Mouse (Mus musculus): ENCODE measurements around the gene Ahcyl1. TPM values are rescaled to one million over a fixed set of nuclear protein-coding genes. Genes with fewer than 3 reads are reported as not detected.

Ahcyl1 gene
- total RNA-seq, 2 experiments from 2014 or later = 79.1 to 91.9 TPM

- no peak for DNase-seq
- intact Hi-C loops (cut with DNase I) = no loop called here
These were observed 10.9 kb upstream of the Ahcyl1 start for GRCm38 (mm10) chr3:107707239-107707638.

DNA sequence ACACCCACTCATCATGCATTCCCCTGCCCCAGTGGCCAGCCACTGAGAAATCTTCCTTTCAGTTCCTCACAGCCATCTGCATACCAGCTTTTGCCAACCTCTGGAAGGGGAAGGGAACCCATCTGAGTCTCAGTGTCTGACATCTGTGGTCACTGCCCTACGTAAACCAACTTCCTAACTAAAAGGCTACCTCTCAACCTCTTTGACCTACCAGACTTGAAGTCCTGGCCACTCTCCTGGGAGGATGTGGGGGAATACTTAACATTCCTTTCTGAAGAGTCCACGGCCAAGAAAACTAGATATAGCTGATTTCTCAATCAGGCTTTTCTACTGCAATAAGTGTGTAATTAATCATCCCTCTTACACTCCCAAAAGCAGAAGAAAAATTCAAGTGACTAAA lies 9.8 kb upstream of the Ahcyl1 start:
- DNase-seq = peak in 1 of 2 experiments; percentile 25
- intact Hi-C loops (cut with DNase I) = no loop called here

GRCm38 (mm10) chr3:107704371-107704705 lies 8.0 kb upstream of the Ahcyl1 start:
- intact Hi-C loops (cut with DNase I) = no loop called here
- peak; percentile 49 to 51 for DNase-seq

GRCm38 (mm10) chr3:107703675-107704370 lies 7.5 kb upstream of the Ahcyl1 start:
- intact Hi-C loops (cut with DNase I) = no loop called here
- DNase-seq = peak; percentile 70 to 73

DNA sequence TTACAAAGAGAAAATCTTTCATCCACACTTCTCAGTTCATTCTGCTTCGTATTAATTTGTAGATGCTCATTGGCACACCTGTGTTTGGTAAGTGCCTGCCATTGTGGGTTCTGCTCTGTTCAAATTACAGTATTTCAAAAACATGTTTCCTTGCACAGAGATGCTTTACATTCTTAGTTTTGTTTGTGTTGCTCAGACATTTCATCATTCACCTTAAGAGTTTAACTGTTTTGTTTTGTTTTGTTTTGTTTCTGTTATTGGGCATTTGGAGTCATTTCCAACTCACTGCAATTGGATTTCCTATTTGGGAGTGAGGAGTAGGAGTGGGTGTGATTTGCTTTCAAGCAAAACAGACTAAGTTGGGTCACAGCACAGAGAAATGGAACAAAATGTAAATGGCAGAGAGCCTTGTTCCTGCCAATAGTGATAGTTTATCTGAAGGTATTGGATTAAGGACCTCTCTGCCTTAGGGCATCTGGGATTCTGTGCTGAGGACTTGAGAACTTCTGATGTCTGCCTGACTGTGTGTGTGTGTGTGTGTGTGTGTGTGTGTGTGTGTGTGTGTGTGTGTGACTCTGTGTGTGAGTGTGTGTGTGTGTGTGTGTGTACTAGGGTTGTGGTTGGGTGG lies 5.5 kb upstream of the Ahcyl1 start:
- intact Hi-C loops (cut with DNase I) = no loop called here
- DNase-seq = no peak

GRCm38 (mm10) chr3:107700625-107701024 lies 4.3 kb upstream of the Ahcyl1 start:
- intact Hi-C loops (cut with DNase I) = no loop called here
- no peak for DNase-seq

DNA sequence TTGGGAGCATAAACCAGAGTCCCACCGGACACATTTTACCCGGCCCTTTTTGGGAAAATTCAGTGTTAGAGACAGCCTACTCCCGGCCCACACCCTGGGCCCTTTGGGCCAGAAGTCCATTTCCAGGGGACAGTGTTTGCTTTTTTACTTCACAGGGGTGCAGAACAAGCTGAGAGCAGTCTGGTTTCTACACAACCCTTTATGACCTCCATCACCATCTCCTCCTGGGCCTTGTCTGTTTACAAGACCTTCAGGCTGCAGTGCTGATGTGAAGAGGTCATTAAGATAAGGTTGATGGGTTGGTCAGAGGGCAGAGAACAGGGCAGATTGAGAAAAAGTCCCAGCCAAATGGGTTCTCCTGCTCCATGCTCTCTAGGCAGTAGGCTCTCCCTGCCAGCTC lies 550 bp upstream of the Ahcyl1 start:
- DNase-seq = no peak
- intact Hi-C loops (cut with DNase I) = loop anchor here (1.0 to 10.0 kb wide), 5 partner anchors 58 to 448 kb away; partner anchors contain the start of gene Gnai3

DNA sequence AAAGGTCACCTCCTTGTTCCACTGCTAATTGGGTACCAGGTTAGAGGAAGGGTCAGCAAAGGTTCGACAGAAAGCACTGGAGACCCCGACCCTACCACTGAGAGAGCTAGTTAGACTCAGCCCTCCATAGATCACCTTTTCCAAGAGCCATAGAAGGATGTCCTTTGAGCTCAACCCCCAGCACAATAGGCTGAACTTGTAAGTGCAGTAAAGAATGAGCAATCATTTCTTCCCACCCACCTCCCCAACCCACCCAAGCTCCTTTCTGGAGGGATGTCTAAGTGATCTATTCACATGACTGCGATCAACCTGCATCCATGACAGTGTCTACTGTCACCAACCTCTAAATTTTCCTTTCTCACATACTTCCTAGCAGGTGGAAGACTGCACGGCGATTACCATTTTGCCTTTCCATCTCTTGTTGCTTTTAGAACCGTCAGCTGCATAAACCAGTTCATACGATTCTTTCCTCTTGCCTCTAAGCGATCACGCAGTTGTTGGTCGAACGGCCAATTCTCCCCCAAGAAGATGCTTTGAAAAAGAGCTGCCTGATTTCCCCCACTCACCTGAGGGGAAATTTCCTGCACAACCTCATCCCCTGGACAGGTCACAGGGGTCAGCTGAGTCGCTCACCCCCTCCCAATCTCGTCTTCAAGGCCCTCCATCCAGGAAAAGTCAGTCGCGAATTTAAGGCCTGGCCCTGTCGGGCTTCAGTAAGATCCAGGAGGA lies 977 bp downstream of the Ahcyl1 start:
- no peak for DNase-seq
- intact Hi-C loops (cut with DNase I) = loop anchor here (5.0 to 10.0 kb wide), 3 partner anchors 222 to 449 kb away; partner anchors contain the start of gene Gnai3

GRCm38 (mm10) chr3:107694256-107694900 lies 2.0 kb downstream of the Ahcyl1 start:
- DNase-seq = no peak
- intact Hi-C loops (cut with DNase I) = loop anchor here (10.0 kb wide), 1 partner anchor 450 kb away; the partner anchor contains the start of gene Gnai3

DNA sequence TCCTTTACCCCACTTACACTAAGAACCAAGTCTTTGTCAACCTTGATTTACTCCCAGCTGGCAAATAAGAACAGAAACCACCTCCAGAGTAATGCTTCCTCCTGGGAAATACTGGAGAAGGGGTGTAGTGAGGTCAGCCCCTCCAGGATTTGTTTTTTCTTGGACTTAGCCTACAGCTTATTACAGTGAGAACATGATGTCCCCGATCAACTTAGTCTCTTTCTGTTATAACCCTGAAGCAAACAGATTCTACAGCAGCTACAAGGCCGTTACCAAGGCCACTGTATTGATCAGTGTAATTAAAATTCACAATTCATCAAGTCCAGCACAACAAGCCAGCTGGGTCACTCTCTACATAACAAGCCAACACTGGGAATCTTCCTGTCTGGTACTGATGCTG lies 6.0 kb downstream of the Ahcyl1 start:
- no peak for DNase-seq

GRCm38 (mm10) chr3:107689245-107689644 lies 7.1 kb downstream of the Ahcyl1 start:
- DNase-seq = no peak
- intact Hi-C loops (cut with DNase I) = no loop called here

More for the DNA sequence above, 6.0 kb downstream of the Ahcyl1 start:
- intact Hi-C loops (cut with DNase I) = loop anchor here (10.0 kb wide), 1 partner anchor 454 kb away; the partner anchor contains the start of gene Gnai3

DNA sequence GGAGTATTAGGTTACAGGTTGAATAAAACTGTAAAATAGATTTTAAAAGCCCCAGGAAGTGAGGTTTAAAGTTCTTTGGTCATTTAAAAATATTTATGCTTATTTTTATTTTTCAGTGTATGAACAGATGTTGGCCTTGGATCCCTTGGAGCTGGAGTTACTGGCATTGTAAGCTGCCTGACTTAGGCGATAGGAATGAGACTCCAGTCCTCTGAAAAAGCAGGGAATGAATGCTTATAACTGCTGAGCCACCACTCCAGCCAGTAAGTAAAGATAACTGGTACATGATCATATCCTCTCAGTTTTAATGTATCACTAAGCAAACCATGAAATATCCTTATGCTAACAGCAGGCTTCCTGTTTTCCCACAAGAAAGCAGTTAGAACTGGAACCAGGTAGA lies 8.1 kb downstream of the Ahcyl1 start:
- no peak for DNase-seq
- intact Hi-C loops (cut with DNase I) = no loop called here

DNA sequence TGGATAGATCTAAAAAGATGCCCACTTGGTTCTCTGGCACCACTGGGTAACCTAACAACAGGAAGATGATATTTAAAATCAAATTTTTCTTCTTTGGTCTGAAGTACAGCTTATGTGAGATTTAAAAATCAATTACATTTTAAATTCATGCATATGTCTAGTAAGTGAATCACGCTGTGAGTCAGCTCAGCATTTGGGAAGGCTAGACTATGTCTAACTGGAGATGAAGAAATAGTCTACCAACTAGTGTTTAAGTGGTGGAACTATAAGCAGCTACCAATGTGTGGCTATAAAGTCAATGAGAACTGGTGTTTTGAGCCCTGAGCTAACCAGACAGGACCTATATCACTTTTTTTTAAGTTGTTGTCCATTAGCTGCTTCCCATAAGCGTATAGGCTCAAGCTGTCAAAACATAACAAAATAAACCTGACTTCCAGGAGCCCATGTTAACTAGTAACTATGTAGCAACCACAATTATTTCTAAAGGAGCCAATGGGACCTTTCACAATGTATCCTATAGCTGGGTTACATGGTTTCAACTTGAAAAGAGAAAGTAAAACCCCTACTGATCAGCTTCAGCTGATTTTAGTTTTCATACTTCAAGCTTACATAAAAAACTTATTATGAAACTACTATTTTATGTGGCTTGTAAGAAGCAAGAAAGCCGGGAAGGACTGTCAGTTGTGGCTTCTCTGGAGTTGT lies 9.9 kb downstream of the Ahcyl1 start:
- no peak for DNase-seq
- intact Hi-C loops (cut with DNase I) = no loop called here

DNA sequence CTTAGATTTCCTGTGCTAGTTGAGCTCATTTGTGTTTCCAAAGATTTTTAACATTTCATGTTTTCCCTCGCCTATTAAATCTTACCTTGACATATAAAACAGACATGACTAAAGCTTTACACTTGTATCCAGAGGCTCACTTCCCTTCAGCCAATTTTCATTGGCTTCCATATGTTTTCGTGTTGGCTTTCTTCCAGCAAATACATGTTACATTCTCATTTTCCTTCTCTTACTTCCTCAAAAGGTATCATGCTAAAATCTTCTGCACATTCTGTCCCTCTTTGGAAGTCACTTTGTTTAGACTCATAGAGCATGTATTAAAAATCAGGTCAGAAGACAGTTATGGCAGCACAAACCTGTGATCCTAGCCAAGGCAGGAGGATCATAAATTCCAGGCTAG lies 10.7 kb downstream of the Ahcyl1 start:
- intact Hi-C loops (cut with DNase I) = no loop called here

GRCm38 (mm10) chr3:107683587-107683986 lies 12.8 kb downstream of the Ahcyl1 start:
- no peak for DNase-seq
- intact Hi-C loops (cut with DNase I) = no loop called here

More for the DNA sequence above, 10.7 kb downstream of the Ahcyl1 start:
- DNase-seq = no peak

DNA sequence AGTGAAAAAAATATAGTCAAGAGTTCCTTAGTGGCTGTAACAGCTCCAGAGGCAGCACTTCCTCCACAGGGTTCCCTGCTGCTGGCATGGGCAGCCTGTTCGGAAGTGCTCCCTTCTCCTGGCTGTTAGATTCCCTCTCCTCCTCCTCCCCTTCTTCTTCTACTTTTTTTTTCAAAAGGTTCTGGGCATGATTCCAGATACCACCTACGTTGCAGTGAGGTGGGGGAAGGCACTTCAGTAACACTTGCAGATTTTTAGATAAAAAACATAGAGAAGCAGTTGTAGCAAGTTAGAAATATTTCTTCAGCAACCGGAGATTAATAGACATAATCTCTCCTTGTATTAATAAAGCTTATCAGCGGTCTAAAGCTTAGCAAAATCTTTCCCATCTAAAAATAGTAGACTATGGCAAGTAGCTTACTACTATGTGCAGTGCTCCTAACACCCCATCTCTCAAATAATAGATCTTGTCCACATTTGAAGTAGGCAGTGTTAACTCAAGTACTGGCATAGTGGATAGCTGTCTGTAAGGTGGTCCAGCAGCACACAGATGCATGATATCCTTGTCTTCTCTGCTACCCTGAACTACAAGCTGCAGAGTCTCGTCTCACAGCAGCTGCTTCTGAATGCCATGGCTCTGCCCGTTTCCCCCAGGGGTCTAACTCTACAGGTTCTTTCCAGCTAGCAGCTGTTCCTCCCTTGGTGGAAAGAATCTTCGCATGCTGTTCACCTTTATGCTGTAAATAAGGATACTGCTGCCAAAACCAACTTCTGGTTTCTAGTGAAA lies 15.4 kb downstream of the Ahcyl1 start:
- peak; percentile 15 to 39 for DNase-seq
- intact Hi-C loops (cut with DNase I) = no loop called here

DNA sequence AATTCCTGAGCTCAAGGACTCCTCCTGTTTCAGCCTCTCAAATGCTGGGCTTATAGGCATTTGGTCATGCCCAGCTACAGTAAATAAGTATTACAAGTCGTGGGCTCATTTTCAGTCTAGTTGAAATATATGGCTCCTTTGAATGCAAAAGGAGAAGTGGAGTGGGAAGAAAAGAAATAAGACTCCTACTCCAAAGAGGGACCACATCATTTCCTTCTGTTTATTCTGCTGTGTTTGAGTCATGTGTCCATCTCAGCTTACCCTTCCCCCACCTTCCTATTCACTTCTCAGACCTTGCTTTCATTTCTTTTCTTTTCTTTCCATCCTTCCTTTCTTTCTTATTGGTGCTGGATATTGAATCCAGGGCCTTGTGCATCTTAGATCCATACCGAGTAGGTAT lies 24.9 kb downstream of the Ahcyl1 start:
- DNase-seq = no peak
- intact Hi-C loops (cut with DNase I) = no loop called here

GRCm38 (mm10) chr3:107670500-107670899 lies 25.9 kb downstream of the Ahcyl1 start:
- DNase-seq = no peak
- intact Hi-C loops (cut with DNase I) = no loop called here

DNA sequence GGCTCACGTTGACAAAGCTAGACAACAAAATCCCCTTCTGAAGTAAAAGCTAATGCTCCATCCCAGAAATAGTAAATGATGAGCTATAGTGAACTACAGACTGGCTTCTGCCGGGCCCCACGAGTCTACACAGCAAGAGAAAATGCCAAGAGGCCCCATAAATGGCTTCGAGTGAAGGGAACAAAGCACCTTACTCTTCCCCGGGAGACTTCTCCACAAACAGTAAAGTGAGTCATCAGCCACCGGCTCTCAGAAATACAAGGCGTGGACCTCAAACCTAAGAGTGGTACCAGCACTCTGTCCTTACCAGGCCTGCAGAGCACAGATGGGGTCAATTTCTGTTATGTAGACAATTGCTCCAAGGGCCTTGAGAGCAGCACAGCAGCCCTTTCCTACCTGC lies 27.6 kb downstream of the Ahcyl1 start:
- no peak for DNase-seq
- intact Hi-C loops (cut with DNase I) = no loop called here

Measured in heart, postnatal 14 days (tissue).